Mouse (Mus musculus): ENCODE results near the gene Ttc7b.

Ttc7b gene

GRCm38 (mm10) chr12:100525939-100526338 is 5.3 kb upstream of the Ttc7b start:
- no peak for DNase-seq (ENCODE audit: low spot score)

GRCm38 (mm10) chr12:100520077-100520793 is 391 bp downstream of the Ttc7b start:
- peak; percentile 32 for DNase-seq (ENCODE audit: low spot score)

DNA sequence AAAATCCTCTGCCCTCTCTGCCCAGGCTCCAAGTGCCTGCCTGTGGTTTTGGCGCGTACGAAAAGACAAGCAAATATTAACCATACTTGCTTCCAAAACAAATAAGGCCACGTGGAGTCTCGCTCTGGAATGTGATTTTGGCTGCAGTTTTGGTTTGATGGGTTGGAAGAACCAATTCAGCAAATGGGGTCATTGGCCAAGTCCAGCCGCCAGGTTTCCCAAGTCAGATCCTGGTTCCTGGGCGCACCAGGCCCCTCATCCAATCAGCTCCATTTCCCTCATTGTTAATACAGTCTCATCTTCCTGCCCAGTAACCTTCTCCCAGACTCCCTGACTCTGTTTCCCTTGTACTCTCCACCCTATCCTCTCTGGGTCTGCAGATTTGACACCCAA is 946 bp downstream of the Ttc7b start:
- DNase-seq (ENCODE audit: low spot score): no peak

DNA sequence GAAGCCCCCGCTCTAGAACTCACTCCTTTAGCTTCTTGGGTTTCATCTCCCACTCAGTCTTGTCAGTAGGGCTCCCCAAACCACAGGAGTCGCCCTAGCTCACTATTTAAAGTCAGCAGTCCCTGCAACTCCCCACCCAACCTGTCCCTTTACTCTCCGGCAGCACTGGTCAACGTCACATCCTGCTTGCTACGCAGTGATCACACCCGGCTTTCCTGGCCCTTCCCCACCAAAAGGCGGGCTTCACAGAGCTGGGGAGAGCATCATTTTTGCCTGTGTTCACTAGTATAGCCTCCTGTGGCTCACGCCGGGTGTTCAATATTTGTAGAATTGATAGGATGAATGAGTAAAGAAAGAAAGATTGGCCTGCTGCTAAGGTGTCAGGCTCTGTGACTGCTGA is 3.3 kb downstream of the Ttc7b start:
- DNase-seq (ENCODE audit: low spot score): no peak

DNA sequence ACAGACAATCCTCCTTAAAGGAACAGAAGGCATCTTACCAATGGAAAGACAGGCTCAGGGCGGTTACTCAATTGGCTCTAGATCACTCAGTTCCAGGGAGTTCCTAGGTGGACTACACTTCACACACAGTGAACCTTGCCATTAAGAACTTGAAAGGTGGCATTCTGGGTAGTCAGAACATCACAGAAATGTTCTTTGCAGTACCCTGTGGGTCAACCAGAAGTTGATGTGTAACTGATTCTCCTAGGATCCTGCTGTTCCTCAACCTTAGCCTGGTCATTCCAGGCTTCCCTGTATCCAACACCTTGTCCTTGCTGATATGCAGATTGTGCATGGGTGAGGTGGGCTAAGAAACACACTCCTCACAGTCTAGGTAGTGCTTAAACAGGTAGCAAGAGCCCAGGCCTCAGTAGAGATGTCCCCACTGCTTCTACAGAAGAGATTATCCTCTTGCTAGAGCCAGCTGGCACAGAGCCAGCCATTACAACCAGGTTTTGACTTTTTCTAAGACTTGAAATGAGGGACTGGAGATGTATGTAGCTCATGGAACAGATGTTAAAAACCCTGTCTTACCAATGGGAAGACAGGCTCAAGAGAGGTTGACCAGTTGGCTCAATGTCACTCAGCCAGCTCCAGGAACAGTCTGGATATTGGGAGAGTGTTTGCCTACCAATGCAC is 4.3 kb downstream of the Ttc7b start:
- no peak for DNase-seq (ENCODE audit: low spot score)

GRCm38 (mm10) chr12:100515493-100515892 is 5.1 kb downstream of the Ttc7b start:
- DNase-seq (ENCODE audit: low spot score): no peak

- no peak for DNase-seq (ENCODE audit: low spot score)
Observed at GRCm38 (mm10) chr12:100514611-100515010, 6.0 kb downstream of the Ttc7b start.

GRCm38 (mm10) chr12:100513131-100513530 is 7.5 kb downstream of the Ttc7b start:
- DNase-seq (ENCODE audit: low spot score): no peak

DNA sequence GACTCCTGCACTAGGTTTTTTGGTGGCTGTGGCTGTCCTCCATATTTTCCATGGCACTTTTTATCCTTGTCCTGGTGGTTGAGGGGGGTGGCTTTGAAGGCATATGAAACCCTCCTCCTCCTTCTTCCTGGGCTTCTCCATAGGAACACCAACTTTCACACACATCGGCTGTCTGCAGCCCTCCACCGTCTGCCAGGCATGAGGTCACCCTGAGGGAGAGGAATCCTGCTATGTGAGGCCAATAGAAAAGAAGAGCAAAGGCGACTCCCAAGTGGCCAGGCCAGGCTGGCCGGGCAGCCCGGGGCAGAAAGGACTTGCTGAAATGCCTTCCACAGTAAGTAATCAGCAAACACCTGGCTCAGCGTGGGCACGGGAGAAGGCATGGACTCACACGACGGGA is 8.0 kb downstream of the Ttc7b start:
- no peak for DNase-seq (ENCODE audit: low spot score)

- DNase-seq (ENCODE audit: low spot score): no peak
Observed at GRCm38 (mm10) chr12:100509615-100510282, 10.9 kb downstream of the Ttc7b start.

DNA sequence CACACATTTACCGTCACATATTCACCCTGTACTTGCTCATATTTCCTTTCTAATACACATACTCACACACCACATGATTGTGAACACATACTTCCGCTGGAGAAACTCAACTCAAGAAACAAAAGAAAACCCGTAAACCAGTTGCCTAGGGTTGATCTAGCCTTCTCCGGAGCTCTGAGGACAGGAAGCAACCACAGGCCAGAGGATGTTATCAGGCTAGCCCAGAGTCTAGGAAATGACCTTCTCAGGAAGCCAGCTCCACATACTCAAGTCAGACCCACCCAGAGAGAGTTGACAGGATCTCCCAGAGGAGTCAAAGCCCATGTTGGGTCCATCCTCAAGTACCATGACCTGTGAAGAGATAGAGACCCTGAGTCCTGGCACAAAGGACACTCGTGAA is 12.0 kb downstream of the Ttc7b start:
- DNase-seq (ENCODE audit: low spot score): no peak

DNA sequence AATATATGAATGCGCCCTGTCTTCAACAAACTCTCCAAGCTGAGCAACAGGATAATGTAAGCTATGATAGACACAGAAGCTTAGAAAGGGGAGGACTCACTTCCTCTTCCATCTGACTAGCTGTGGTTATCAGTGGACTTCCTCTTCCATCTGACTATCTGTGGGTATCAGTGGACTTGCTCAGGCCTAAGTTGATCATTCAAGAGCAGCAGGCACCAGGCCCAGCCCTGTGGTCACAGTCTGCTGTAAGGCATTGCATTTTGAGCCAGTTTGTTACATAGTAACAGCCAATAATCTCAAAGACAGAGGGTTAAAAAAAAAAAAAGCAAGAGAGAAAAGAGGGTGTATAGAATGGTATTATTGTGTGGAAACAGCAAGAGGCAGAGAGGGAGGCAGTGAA is 15.1 kb downstream of the Ttc7b start:
- DNase-seq (ENCODE audit: low spot score): no peak

- DNase-seq (ENCODE audit: low spot score): no peak
Observed at GRCm38 (mm10) chr12:100504585-100504984, 16.0 kb downstream of the Ttc7b start.

GRCm38 (mm10) chr12:100503659-100504058 is 17.0 kb downstream of the Ttc7b start:
- no peak for DNase-seq (ENCODE audit: low spot score)

DNA sequence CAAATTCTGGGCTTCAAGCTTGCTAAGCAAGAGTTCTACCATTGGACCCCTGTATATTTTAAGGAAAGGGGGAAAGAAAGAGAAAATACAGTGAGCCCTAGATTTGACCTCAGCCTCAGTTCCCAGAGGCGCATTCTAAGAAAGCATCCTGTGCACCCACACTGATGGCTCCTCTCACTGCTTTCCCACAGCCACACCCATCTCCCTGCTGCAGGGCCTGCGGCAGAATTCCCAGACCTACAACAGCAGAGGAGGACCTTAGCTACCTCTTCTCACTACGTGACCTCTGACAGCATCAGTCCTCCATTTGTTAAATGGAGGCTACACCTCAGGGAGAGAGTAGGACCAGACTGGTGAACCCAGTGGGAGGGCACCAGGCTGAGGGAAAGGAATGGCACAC is 18.1 kb downstream of the Ttc7b start:
- no peak for DNase-seq (ENCODE audit: low spot score)

DNA sequence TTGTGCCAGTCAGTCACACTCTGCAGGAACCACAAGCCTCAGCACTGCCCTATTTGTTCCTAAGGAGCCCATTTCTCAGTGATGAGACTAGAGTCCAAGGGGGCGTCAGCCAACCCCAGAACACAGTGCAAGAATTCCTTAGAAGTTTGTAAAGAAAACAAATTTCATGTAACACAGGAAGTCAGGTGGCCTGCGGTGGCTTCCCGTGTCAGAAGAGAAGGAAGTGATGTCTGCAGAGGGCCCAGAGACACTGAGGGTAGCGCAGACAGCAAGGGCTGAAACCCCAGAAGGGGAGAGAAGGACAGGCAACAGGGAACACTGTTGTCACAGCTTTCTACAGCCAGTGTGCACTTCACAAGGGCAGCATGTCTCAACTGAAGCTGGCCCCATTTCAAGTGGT is 19.4 kb downstream of the Ttc7b start:
- no peak for DNase-seq (ENCODE audit: low spot score)

GRCm38 (mm10) chr12:100499469-100499868 is 21.2 kb downstream of the Ttc7b start:
- DNase-seq (ENCODE audit: low spot score): no peak

DNA sequence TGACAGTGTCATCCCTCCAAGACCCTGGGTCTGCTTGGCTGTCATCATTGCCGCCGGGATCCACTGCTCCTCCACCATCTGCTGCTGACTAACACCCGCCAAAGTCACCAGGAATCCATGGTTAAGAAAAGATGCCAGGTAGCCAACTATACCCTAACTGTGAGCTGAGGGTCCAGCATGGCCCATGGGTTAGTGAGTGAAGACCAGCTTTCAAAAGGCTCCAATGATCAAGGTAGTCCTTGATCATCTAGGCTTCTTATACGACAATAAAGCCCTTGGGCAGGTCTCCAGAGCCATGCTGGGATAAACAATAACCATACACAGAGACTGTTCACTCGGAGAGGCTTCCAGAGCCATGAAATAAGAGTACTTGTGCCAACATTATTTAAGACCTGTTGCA is 22.6 kb downstream of the Ttc7b start:
- DNase-seq (ENCODE audit: low spot score): no peak

GRCm38 (mm10) chr12:100495083-100495482 is 25.5 kb downstream of the Ttc7b start:
- DNase-seq (ENCODE audit: low spot score): no peak

GRCm38 (mm10) chr12:100493211-100493610 is 27.4 kb downstream of the Ttc7b start:
- no peak for DNase-seq (ENCODE audit: low spot score)

DNA sequence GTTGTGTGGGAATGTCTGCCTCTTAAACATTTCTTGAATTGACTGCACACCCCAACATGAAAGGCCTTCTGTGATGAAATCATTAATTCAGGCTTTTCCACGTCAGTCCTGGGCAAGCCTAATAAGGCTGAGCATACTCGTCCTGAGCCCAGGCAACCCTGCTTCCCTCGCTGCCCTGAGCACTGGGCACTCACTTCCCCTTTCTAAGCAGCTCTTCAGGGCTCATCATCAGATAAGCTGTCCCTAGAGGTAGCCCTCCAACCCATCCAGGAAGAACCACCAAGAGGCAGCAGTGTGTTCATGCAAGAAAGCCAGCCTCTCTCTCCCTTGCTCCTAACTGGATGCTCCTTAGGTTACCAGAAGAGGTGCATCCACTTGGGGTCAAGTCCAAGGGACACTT is 27.9 kb downstream of the Ttc7b start:
- no peak for DNase-seq (ENCODE audit: low spot score)

GRCm38 (mm10) chr12:100491967-100492611 is 28.5 kb downstream of the Ttc7b start:
- no peak for DNase-seq (ENCODE audit: low spot score)

- no peak for DNase-seq (ENCODE audit: low spot score)
Observed at GRCm38 (mm10) chr12:100489799-100490198, 30.8 kb downstream of the Ttc7b start.

Data from ovary, adult 18-20 months (tissue).